Mouse (Mus musculus) megakaryocyte, embryonic 14.5 days (primary cell): ENCODE measurements around the gene Meis1. TPM values are rescaled to one million over a fixed set of nuclear protein-coding genes. Genes with fewer than 3 reads are reported as not detected.

Source experiments
- H3K27me3 ChIP-seq: replicated peaks from 2 replicates; pipeline ENCODE3; 2012; ENCODE audit warnings: inconsistent platforms
- H3K36me3 ChIP-seq: replicated peaks from 2 replicates; pipeline ENCODE3; 2012; ENCODE audit warnings: low read length, inconsistent platforms, mixed read lengths
- H3K4me1 ChIP-seq: 2 replicates; pipeline ENCODE4 v1.6.1; 2012; ENCODE audit warnings: inconsistent platforms
- H3K4me3 ChIP-seq: replicated peaks from 2 replicates; pipeline ENCODE3; 2012; ENCODE audit warnings: moderate library complexity, mild to moderate bottlenecking, inconsistent platforms
- H3K9me3 ChIP-seq: 2 replicates; pipeline ENCODE4 v1.6.1; 2012; ENCODE audit warnings: inconsistent platforms
- FLI1 ChIP-seq: IDR thresholded peaks from 2 replicates; pipeline ENCODE4 v1.6.1; 2012; ENCODE audit warnings: low read length, inconsistent platforms, mixed read lengths
- GATA1 ChIP-seq: IDR thresholded peaks from 3 replicates; pipeline ENCODE4 v1.6.1; 2012; ENCODE audit warnings: mixed read lengths, low read length, inconsistent platforms, borderline replicate concordance
- polyA plus RNA-seq: library from polyadenylated mRNA; stranded (reverse); fragments of >175 nt; gene quantifications from 2 replicates; pipeline ENCODE4 v1.2.3, GENCODE M21; 2012; ENCODE audit warnings: low replicate concordance; ENCODE audit not compliant: insufficient read depth

The Meis1 gene
- polyA plus RNA-seq, 1 experiment = 121 TPM

DNA sequence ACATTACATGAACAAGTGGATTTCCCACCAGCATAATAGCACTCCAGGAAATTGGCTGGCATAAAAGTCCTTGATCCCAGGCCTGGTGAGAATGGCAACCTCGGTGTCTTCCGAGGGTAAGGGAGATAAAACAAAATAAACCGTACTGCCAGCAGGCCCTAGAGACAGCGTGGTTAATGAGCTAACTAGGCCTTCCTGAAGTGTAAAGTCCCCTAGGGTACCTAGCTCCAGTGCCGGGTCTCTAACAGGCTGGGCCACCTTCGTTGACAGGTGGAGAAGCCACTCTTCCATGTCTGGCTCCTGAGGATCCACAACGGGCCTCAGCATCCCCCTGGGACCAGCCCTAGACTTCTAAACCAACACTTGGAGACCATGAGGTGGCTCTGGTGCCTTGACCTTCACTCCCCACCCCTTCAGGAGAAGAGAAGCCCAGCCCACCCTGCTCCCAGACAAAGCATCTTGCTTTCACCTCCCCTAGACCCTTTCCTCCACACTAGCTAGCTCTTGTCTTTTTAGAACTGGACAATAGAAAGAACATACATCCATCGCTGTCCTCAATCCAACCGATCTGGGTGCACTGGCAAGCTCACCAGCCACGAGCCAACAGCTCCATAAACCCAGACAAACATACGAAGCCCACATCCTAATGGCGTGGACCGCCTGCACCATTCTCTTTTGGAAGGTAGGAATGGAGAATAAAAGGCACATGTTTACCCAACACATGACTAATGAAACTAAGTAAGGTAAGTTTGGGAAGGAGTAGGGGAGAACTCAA lies 10.0 kb downstream of the Meis1 start:
- peaks cover 95% of the 10 kb centered on the region for H3K36me3 ChIP-seq
- peaks cover 73% of the 10 kb centered on the region for H3K4me1 ChIP-seq
- no peaks in the 10 kb centered on the region for H3K9me3 ChIP-seq
- TF ChIP-seq GATA1 (no peak), FLI1 (no peak)
- H3K27me3 ChIP-seq = no peaks in the 10 kb centered on the region
- H3K4me3 ChIP-seq = peak overlapping the region; percentile 93

DNA sequence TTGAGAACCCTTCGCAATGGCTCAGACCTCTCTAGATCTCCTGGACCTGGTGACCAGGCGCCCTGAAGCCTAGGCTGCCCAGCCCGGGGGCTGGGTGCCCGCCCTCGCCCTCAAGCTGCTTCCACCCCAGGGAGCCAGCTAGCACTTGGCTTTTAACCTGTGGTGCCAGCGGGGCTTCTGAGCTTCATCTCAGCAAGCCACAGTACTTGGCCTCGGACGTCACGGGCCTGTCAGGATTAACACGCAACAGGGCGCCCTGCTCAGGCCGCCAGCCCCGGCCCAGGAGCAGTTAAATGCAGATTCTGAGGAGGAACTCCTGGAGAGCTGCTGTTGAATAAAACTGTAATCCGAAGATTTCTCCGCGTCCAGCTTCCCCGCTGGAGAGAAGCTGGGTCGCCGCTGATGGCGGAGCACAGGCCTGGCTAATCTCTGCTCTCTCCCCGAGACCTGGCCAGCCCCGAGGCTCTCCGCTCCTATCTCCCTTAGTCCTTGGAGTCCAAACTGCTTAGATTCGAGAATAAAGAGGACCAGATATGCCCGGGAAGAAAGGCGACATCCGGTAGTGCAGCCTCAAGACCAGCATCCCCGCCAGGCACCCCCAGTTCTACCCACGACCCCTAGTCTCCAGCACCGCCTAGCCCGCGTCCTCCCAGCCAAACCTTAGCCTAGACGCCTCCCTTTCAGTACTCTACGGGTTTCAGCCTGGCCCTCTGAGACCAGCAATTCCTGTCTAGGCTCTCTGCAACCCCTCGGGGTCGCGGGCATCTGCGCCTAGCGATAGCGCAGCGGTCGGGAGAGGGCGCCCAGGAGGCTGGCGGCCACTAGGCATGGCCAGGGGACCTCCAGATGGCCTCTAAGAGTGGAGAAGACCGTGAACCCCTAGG lies 11.0 kb downstream of the Meis1 start:
- Histone ChIP-seq H3K36me3 (peaks cover 95% of the 10 kb centered on the region), H3K4me3 (peak overlapping the region; percentile 93), H3K27me3 (no peaks in the 10 kb centered on the region), H3K9me3 (no peaks in the 10 kb centered on the region), H3K4me1 (peaks cover 71% of the 10 kb centered on the region)
- no peak for TF ChIP-seq GATA1
- TF ChIP-seq FLI1 = no peak

DNA sequence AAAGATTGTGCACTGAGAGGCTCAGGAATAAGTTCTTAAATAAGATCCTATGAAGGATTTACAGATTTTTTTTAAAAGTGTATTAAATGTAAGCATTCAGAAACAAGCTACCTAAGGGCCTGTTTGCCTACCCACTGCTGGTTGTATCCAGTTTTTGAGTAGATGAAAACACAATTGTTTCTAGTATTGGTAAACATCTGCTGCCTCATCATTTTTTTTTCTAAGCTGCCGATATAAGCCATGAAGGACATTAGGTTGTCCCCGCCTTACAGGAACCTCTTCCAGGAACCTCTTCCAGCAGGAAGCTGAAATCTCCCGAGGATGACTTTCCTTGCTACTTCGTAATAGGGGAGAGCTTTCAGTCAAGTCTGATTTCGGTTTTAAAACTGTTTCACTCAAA lies 11.7 kb downstream of the Meis1 start:
- H3K9me3 ChIP-seq = no peaks in the 10 kb centered on the region
- H3K36me3 ChIP-seq = peaks cover 96% of the 10 kb centered on the region
- peak overlapping the region; percentile 93 for H3K4me3 ChIP-seq
- no peak for TF ChIP-seq GATA1
- TF ChIP-seq FLI1 = no peak
- H3K27me3 ChIP-seq = no peaks in the 10 kb centered on the region
- peaks cover 71% of the 10 kb centered on the region for H3K4me1 ChIP-seq

DNA sequence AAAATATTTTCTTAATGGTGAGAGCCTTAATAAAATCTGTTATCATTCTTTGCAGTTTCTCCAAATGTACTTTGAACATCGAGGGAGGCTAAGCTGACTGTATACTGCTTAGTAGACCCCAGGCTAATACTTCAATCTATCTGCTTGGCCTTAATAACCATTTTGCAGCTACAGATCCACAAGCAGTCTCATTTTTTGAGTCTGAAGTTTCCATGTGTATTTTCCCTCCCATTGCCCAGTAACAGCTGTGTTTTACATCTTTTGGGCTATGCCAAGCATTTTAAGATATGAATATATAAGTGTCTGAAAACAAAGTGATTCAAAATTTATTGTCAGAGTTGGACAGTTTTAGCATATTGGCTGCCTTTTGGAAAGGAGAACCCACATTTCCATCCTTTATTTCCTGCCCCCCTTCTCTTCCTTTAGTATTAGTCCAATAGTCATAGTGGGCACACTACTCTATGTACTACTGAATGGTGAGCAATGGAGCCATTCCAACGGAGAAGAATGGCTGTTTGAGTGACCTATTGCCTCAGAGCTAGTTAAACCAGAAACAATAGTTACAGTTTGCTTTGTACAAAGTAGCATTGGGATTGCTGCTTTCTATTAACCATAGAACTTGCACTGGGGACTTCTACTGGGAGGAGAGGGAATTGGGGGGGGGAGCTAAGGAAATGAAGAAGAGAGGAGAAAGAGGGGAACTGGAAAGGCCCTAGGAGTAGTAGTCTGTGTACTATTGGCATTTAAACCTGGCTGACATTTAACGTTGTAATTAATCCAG lies 12.7 kb downstream of the Meis1 start:
- Histone ChIP-seq H3K4me3 (no peak overlapping the region), H3K4me1 (peaks cover 71% of the 10 kb centered on the region), H3K9me3 (no peaks in the 10 kb centered on the region), H3K27me3 (no peaks in the 10 kb centered on the region), H3K36me3 (peaks cover 97% of the 10 kb centered on the region)
- TF ChIP-seq GATA1 = no peak
- TF ChIP-seq FLI1 = no peak

DNA sequence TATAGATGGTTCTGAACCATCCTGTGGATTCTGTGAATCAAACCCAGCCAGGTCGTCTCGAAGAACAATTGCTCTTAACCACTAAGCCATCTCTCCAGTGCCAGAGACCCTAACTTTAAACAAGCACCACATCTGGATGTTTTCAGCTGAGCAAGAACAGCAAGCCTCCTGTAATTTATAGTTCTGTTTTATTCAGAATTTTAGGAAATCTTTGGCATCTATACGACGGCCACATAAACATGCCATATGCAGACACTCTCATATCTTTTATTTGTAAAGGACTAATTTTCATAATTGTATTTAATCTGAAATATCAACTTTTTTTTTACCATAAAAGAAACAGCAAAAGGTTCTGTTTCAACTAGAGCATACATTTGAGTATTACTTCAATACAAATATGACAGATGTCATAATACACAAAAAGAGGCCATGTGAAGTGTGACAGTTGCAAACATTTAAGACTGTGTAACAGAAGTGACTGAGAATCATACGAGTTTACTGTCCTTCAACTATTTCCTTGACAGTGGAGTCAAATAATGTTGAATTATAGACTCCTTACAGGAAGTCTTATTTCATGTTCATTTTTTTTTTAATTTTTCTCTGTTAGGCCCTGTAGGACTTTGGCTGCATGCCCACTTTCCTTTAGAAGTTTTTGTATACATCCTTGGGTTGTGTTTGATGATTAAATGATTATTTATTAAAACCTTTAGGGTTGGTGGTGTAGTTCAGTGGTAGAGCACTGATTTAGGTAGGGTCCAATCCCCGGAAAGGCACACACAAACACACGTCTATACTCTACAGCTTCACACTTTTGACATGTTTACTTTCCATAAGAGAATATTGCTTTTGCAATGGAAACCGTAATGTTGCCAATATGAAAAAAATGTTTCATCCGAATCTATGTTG lies 13.5 kb downstream of the Meis1 start:
- Histone ChIP-seq H3K36me3 (peaks cover 97% of the 10 kb centered on the region), H3K9me3 (no peaks in the 10 kb centered on the region), H3K27me3 (no peaks in the 10 kb centered on the region), H3K4me1 (peaks cover 72% of the 10 kb centered on the region), H3K4me3 (no peak overlapping the region)
- TF ChIP-seq GATA1 (no peak), FLI1 (no peak)

DNA sequence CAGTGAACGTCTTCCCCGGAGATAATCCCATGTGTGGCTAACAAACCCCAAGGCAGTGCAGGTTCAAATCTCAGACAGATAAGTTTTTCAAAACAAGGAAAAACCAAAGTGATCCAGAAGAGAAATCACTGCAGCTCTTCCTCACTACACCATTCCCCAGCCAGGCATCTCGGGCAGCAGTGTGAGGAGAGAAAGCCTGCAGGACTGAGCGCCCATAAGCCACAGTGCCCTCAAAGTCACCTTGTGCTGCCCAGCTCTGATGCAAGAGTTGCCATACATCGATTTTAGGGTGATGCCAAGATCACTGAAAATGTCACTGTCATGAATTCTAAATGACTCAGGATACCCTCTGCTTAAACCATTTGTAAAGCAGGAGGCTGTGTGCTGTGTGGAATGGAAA lies 15.7 kb downstream of the Meis1 start:
- Histone ChIP-seq H3K36me3 (peaks cover 98% of the 10 kb centered on the region), H3K27me3 (no peaks in the 10 kb centered on the region), H3K4me3 (no peak overlapping the region), H3K9me3 (no peaks in the 10 kb centered on the region), H3K4me1 (peaks cover 75% of the 10 kb centered on the region)
- TF ChIP-seq GATA1 (no peak), FLI1 (no peak)

DNA sequence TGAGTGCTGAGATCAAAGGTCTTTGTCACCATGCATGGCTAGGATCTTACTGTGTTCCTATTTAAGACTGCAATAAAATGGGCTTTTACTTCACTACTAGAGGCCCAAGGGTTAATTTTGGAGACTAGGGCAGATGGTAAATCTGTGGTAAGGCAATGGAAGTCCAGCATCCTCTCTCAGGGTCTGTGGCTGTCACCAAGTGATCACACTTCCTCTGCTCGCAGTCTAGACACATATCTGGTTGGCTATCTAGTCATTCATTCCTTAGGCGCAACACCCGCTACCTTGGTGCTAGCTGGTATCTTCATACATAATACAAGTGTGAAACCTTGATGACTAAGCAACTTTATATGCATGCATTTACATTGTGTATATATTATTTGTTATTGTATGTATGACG lies 22.0 kb downstream of the Meis1 start:
- no peaks in the 10 kb centered on the region for H3K27me3 ChIP-seq
- H3K4me1 ChIP-seq = peaks cover 92% of the 10 kb centered on the region
- H3K9me3 ChIP-seq = no peaks in the 10 kb centered on the region
- TF ChIP-seq GATA1 (no peak), FLI1 (no peak)
- peaks cover 100% of the 10 kb centered on the region for H3K36me3 ChIP-seq
- no peak overlapping the region for H3K4me3 ChIP-seq

DNA sequence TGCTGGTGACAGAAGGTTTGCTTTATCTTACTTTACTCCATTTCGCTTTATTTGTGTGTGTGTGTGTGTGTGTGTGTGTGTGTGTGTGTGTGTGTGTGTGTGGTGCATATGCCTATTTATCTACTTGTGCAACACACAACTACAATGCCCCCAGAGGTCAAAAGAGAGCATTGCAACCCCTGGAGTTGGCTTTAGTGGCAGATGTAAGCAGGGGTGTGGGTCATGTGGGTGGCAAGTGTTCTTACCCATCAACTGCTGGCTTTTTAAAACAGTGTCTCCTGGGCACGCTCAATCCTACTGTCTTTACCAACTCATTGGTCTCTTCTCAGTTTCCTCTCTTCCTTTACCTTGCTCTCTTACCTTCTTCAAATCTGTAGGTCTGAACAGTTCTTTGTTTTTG lies 22.5 kb downstream of the Meis1 start:
- Histone ChIP-seq H3K4me3 (no peak overlapping the region), H3K4me1 (peaks cover 91% of the 10 kb centered on the region), H3K36me3 (peaks cover 100% of the 10 kb centered on the region), H3K27me3 (no peaks in the 10 kb centered on the region), H3K9me3 (no peaks in the 10 kb centered on the region)
- TF ChIP-seq FLI1 (no peak), GATA1 (no peak)

DNA sequence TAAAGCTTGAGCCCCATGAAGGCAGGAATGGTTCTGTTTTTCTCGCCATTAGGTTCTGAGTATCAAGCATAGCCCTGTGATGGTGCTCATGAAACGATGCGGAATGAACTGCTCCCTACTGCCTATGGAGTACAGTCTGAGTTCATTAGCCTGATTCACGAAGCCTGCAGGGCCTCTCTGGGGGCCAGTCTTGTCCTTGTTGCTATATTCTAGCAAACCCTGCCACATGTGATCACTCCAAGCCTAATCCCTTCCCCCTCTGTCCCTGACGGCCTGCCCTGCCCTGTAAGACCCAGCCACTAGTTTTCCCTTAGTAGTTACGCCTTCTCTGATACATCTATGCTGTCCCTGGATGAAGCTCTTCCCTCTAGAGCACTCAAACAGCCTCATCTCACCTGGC lies 26.0 kb downstream of the Meis1 start:
- H3K27me3 ChIP-seq = no peaks in the 10 kb centered on the region
- peaks cover 100% of the 10 kb centered on the region for H3K36me3 ChIP-seq
- no peak overlapping the region for H3K4me3 ChIP-seq
- peaks cover 93% of the 10 kb centered on the region for H3K4me1 ChIP-seq
- TF ChIP-seq FLI1 (no peak), GATA1 (no peak)
- H3K9me3 ChIP-seq = no peaks in the 10 kb centered on the region
